Mouse (Mus musculus): ENCODE data around the gene Dph5.

DNA sequence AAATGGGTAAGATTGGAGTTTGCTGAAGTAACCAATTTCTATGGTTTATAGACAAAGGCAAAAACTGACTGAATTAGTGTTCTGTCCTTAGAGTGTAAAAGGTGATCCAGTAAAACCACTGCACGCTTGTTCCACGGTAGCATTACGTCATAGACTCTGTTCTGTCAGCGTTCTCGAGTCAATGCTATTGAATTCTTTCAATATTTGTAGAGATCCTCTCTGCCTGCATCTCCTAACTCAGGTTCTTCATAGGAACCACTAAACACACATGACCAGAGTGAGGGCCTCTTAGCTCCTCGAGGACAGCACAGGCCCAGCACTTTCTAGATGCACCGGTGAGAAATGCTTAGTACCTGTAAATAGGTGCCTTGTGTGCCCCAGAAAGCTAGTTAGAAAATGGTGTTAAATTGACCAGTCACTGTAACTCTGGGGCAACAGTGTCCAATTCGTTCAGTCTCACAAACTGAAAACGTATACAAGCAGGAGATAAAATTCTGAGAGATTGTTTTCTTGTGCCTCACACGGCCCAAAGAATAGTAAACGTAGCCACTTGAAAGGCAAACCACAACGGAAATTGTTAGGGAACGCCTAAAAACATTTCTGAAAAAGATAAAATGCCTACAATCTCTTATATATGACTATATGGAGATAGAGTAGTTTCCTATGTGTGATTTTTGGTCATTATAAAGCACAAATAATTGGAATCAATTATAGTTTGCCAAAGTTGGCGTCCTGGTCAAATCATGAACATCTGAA lies 84.4 kb downstream of the Dph5 start:
- no peak for TF ChIP-seq CTCF (IDR thresholded peaks at IDR 0.05; ENCODE audit: low read depth, low read length)
- TF ChIP-seq POLR2A (IDR thresholded peaks at IDR 0.05; ENCODE audit: extremely low read depth, insufficient read depth, low read length): no peak
